Mouse (Mus musculus): ENCODE measurements around the gene Mkrn2os.
"Not testable (repeated sequence)": the region's sequence is repeated elsewhere in the genome, so short reads cannot be mapped to it uniquely, and the experiment has no call there.

Gene Mkrn2os

GRCm38 (mm10) chr6:115592458-115592857, at the start of gene Mkrn2os:
Gene Mkrn2os, minus strand, starts transcription at chr6:115592576.
- DNase-seq (ENCODE audit: low spot score in 2 of 2) = no peak

DNA sequence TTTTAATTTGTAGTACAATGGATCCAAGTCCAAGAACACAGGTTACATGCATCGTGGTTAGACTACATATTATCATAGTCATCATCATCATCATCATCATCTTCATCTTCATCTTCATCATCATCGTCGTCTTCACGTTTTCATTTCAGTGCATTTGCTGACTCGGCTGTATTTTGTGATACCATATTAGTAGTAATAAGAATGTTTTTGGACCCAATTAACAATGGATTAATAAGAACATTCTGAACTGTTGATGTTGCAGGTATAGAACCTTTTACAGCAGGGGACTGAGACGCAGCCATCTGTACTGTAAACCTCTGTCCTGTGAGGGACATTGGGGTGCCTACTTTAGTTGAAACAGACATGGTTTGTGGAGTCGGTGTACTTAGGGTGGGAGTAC, 45.8 kb upstream of the Mkrn2os start:
- DNase-seq (ENCODE audit: low spot score in 2 of 2) = not testable (repeated sequence)

GRCm38 (mm10) chr6:115634015-115634414, 41.6 kb upstream of the Mkrn2os start:
- DNase-seq (ENCODE audit: low spot score in 2 of 2) = no peak

DNA sequence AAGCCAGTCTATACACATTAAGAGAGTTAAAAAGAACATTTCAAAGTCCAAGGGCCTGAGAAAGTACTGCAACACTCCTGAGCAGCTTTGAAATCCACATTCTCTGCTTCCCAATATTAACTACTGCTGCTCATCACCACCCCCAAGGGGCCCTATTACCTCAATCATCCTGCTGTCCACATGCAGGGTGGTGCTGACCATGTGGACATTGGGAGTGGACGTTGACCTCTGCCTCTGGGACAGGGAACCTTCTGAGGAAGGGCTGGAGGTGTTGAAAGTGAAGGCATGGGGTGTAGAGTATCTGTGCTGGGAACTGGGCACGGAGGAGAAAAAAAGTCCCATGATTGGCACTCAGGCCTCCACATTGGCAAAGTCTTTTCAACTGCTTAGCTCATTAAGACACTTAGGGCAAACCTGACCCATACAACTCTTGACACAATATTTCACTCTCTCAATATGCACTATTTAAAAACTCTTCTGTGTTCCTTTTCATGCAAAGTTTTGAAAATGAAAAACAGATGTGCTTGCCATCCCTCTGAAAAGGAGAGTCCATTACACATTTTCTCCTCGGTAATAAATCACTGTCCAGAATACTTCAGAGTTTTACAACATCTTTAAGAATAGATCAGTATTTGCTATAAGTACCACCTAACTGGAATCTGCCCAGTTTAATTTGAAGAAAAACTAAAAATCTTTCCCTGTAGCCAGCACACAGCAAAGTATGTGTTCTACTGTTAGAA, 38.9 kb upstream of the Mkrn2os start:
- DNase-seq (ENCODE audit: low spot score in 2 of 2) = no peak

DNA sequence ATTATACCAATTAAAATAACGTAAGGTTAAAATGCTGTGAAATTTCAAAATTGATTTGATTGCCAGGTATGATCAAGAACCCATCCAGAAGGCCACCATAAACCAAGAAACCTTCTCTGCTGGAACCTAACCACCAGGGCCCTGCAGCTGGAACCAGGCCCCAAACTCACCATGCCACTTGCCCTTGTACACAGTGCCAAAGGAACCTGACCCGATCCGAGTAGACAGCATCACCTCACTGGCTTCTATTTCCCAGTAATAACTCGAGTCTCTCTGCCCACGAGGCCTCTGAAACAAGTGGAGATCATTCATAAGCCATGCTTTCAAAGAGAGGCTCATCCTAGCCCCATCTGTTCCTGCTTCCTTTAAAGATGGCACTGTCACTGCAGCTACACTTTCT, 33.7 kb upstream of the Mkrn2os start:
- no peak for DNase-seq (ENCODE audit: low spot score in 2 of 2)

DNA sequence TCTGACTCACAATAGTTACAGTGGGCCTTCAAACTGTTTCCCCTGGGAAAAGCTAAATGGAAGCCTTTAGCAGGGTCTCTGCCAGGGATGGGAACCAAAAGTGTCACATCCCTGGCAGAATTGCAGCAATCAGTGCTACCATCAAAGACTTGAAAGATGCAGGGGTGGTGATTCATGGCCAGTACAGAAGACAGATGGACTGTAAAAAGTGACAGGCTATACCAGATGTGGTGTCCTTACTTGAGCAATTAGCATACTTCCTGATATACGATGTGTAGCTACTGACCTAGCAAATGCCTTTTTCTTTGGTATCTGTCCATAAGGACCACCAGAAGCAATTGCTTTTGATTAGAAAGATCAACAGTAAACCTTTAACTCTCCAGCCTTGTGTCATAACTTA, 28.6 kb upstream of the Mkrn2os start:
- no peak for DNase-seq (ENCODE audit: low spot score in 2 of 2)

GRCm38 (mm10) chr6:115619818-115620217, 27.4 kb upstream of the Mkrn2os start:
- DNase-seq (ENCODE audit: low spot score in 2 of 2) = no peak

DNA sequence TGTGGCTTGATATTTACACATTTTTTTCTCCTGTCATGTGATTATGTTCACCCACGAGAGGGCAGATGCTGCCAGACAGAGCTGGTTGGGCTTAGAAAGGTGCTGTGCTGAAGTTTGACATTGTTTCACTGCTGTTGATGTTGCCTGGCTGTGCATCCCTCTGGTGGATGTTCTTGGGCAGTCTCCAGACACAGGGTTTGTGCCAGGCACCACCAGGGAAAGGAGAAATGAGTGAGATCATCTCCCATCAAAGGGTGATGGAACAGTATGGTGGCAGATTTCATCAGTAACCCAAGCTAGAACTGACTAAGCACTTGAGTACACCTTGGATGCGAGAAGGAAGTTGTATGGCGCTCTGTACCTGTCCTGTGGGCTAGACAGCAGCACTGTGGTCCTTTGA, 23.6 kb upstream of the Mkrn2os start:
- DNase-seq (ENCODE audit: low spot score in 2 of 2) = no peak

DNA sequence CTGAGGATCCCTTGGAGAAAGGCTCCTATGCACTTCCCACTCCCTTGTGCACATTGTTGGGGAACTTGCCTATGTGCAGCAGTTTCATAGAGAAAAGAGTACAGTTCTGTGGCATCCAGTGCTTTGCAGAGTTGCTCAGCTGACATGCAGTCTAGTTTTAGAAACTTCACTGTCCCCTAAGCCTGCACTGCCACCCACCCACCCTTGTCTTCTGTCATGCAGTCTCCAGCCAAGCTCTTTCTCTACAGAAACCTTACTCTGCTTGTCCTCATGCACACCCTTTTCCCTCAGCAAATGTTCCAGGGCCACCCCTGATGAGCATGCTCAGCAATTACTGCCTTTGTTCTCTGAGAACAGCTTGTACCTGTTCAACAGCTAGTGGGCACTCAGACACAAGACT, 21.4 kb upstream of the Mkrn2os start:
- no peak for DNase-seq (ENCODE audit: low spot score in 2 of 2)

DNA sequence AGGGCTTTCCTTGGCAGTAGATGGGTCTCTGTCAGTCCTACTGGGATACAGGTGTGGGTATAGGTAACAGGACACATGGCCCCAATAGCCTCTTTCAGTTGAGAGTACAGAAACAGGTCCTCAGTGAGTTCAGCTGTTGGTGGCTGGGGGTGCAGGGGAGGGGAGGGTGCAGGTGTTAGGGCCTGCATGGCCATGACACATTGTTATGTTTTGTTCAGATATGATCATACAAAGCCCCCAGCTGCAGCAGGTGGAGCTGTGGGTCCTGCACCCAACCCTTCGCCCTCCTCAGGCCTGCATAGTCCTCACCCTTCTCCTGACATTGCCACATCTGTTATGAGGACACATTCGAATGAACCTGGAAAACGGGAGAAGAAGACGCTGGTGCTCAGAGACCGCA, 17.9 kb upstream of the Mkrn2os start:
- DNase-seq (ENCODE audit: low spot score in 2 of 2) = no peak

DNA sequence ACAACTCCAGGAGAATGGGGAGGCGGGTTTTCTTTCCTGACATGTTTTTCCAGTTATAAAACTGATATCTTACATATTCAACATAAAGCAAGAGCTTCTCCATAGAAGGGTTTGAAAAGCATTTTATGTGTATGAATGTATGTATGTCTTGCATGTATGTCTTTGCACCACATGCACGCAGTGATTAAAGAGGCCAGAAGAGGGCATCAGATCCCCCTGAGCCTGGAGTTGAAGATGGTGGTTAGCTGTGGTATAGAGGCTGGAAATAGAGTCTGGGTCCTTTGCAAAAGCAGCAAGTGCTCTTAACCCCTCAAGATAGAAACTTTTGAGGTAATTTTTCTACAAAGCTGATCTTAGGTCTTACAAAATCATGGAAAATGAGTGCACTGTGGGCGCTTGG, 16.7 kb upstream of the Mkrn2os start:
- no peak for DNase-seq (ENCODE audit: low spot score in 2 of 2)

DNA sequence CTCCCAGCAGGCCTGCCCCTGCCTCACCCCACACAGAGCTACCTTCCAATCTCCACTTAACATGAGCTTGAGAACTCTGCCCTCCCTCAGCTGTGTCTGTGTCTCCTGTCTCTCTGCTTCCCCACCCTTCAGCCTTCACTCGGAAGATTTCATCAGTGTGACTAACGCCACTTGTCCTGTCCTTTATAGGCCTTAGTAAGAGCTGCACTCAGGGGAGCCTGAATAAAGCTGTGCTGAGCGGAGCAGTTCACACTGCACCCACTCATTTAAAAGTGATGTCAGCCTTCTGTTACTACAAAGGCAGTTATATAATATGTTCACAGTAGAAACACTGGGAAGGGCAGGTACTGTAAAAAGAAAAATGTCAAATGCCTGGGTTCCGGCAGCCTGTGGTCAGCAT, 15.1 kb upstream of the Mkrn2os start:
- no peak for DNase-seq (ENCODE audit: low spot score in 2 of 2)

- no peak for DNase-seq (ENCODE audit: low spot score in 2 of 2)
Observed at GRCm38 (mm10) chr6:115606461-115606860, 14.1 kb upstream of the Mkrn2os start.

DNA sequence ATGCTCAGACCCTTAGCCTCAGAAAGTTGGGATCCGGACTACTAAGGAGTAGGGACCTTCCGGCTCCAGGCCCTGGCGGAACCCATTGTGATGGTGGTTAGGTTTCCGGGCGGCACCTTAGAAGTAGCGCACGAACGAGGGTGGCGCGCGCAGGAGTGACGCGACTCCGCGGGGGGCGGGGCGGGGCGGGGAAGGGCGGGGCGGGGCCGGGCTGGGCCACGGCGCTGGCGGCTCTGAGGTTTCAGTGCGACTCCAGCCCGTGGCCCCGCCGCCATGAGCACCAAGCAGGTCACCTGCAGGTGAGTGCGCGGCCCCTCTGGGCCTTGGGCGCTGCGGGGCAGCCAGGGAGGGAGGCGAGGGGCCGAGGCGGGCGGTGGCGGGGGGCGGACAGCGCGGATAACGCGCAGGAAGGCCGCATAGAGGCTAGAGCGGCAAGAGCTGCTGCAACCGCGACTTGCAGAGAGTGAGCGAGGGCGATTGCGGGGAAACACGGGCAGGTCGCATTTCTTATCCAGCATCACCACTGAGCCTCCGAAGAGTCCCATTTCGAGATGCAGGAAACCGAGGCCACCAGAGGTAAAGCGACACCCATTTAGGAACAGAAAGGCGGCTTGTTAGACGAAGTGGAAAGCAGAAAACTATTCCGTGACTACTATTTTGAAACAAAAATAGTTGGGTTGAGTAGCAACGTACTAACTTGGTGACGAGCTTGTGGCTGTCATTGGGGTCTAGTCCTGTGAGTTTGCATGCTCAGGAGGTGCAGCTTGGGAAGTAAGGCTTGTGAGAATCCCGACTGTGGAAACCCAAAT, 9.5 kb upstream of the Mkrn2os start, which contains the start of gene Mkrn2:
Mkrn2 (plus strand) TSS at position 188 of the 809 bp plus-strand sequence.
- DNase-seq (ENCODE audit: low spot score in 2 of 2) = peak; percentile 81 to 91

DNA sequence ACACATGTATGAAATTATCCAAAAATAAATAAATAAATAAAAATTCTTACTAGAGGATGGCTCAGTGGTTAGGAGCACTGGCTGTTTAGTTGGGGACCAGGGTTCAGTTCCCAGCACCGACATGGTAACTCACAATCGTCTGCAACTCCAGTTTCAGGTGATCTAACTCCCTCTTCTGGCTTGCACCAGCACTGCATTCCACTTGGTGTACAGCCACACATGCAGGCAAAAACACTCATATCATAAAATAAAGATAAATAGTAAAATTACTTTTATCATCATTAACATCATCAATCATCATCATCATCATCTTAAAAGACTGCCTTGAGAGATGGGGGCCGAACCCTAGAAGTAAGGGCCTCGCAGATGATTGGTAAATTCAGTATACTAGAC, 8.9 kb upstream of the Mkrn2os start:
- DNase-seq (ENCODE audit: low spot score in 2 of 2) = peak in 1 of 2 experiments; percentile 22

DNA sequence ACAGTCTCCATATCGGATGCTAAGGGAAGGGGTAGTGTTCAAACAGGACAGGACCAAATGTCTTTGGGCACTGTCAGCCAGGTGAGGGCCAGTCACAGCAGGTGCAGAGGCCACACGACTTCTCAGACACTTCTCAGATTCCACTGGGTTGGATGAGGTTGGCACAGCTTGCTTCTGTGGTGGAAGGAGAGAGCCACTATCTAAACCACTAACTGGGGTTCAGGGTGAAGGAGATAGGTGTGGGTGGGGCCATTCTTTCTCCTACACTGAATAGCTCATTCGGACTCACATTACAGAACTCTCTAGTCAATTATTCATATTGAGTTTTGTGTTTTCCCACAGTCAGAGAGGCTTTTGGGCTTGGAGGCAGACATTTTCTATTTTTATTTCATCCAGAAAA, 3.3 kb upstream of the Mkrn2os start:
- DNase-seq (ENCODE audit: low spot score in 2 of 2) = no peak

GRCm38 (mm10) chr6:115594463-115594862, 2.1 kb upstream of the Mkrn2os start:
- DNase-seq (ENCODE audit: low spot score in 2 of 2) = no peak

DNA sequence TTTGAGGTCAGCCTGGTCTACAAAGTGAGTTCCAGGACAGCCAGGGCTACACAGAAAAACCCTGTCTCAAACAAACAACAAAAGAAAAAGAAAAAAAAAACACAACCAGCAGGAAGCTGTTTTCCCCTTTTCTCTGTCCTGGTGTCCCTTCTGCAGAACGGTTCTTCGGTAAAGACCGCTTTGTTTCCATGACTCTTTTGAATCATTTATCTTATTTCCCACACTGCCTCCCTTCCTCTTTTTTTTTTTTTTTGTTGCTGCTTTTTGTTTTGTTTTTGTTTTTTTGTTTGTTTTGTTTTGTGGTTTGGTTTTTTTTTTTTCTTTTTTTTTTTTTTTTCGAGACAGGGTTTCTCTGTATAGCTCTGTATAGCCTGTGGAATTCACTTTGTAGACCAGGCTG, 876 bp upstream of the Mkrn2os start:
- DNase-seq (ENCODE audit: low spot score in 2 of 2) = no peak

- no peak for DNase-seq (ENCODE audit: low spot score in 2 of 2)
Observed at GRCm38 (mm10) chr6:115591692-115592359, 550 bp downstream of the Mkrn2os start.

- no peak for DNase-seq (ENCODE audit: low spot score in 2 of 2)
Observed at GRCm38 (mm10) chr6:115586321-115586720, 6.1 kb downstream of the Mkrn2os start.

DNA sequence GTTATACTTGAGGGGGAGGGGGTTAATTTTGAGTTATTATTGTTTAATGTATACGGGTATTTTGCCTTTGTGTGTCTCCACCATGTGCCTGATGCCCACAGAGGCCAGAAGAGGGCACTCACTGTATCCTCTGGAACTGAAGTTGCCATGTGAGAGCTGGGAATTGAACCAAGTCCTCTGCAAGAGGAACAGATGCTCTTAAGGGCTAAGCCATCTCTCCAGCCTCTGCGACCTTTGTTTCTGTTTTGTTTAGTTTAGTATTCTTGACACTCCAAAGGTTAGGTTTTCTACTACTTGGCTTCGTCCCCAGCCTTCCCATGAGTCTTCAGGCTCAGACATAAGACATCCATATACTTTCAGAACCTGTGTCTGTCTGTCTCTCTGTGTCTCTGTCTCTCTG, 8.2 kb downstream of the Mkrn2os start:
- no peak for DNase-seq (ENCODE audit: low spot score in 2 of 2)

DNA sequence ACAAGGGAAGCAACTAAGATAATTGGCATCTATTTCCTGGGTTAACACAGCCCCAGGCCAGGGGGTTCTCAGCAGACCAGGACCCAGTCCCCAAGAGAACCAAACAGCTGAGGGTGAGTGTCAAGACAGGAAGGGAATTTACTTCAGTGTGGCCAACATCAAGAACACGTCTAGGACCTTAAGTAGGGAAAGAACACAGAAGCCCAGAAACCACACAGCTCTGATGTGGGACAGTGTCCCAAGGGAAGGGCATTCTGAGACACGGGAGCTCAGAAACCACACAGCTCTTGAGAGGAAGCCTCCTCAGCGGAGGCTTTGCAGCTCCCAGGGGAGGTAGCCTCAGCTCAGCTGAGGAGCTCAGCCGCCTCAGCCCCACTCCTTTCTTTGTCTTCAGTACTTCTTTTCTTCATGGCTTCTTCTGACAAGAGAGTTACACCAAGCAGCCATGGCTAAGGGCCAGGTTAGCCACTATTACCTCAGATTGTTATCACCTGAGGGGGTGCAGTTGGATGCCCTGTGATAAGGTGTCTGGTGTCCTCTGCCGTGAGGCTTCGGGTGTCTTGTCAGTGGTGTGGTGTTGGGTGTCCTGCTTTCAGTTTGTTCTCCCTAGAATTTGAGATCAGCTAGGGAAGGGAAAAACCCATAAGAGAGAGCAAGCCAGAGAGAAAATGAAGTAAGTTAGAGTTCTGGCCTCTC, 8.8 kb downstream of the Mkrn2os start:
- DNase-seq (ENCODE audit: low spot score in 2 of 2) = no peak

All from cerebellum, postnatal 4 days (tissue).